Mouse (Mus musculus) hindbrain, postnatal 0 days (tissue): ENCODE measurements around the gene Chrna10. TPM values are rescaled to one million over a fixed set of nuclear protein-coding genes. Genes with fewer than 3 reads are reported as not detected.

Source experiments
- ATAC-seq: fragments of 200-750 bp; cut with Nextera tagmentation; 2 replicates; pipeline ENCODE4 v1.8.0; 2017; ENCODE audit warnings: mild to moderate bottlenecking, moderate TSS enrichment, moderate library complexity
- DNase-seq: peaks from one replicate; pipeline ENCODE4 v3.0.0-alpha.2; 2015; ENCODE audit warnings: low spot score
- H3K27ac ChIP-seq: fragments of 300-500 bp; sonication (generic); 2 replicates; pipeline ENCODE4 v1.5.1; 2014; ENCODE audit warnings: mild to moderate bottlenecking
- H3K27me3 ChIP-seq: fragments of 300-500 bp; sonication (generic); 2 replicates; pipeline ENCODE4 v1.6.1; 2014; ENCODE audit warnings: low read length, mixed read lengths; ENCODE audit not compliant: insufficient read depth
- H3K36me3 ChIP-seq: fragments of 300-500 bp; sonication (generic); 2 replicates; pipeline ENCODE4 v1.6.1; 2014; ENCODE audit warnings: low read length, mixed read lengths; ENCODE audit not compliant: insufficient read depth
- H3K4me1 ChIP-seq: fragments of 300-500 bp; sonication (generic); 2 replicates; pipeline ENCODE4 v1.6.1; 2014; ENCODE audit warnings: antibody characterized with exemption, low read length, mixed read lengths; ENCODE audit not compliant: insufficient read depth
- H3K4me2 ChIP-seq: fragments of 300-500 bp; sonication (generic); 2 replicates; pipeline ENCODE4 v1.6.1; 2014; ENCODE audit warnings: low read depth, mild to moderate bottlenecking, low read length, moderate library complexity, mixed read lengths
- H3K4me3 ChIP-seq: fragments of 300-500 bp; sonication (generic); 2 replicates; pipeline ENCODE4 v1.5.1; 2014; ENCODE audit warnings: low read length
- H3K9ac ChIP-seq: fragments of 300-500 bp; sonication (generic); replicated peaks from 2 replicates; pipeline ENCODE4 v1.6.1; 2014; ENCODE audit warnings: mild to moderate bottlenecking, low read length, moderate library complexity, mixed read lengths
- H3K9me3 ChIP-seq: fragments of 300-500 bp; sonication (generic); 2 replicates; pipeline ENCODE4 v1.6.1; 2016; ENCODE audit warnings: low read length, mixed read lengths
- CTCF ChIP-seq: IDR thresholded peaks from 2 replicates; pipeline ENCODE4 v1.5.1; 2016; ENCODE audit warnings: antibody characterized with exemption, control low read depth, low read depth
- WGBS: fragments of 180-500 bp; shearing (Covaris S2); extraction: QIAGEN DNeasy Blood & Tissue Kit; methylation state at CpG from one replicate; pipeline ENCODE4 v1.1.7; 2014; 5-methylcytosine and 5-hydroxymethylcytosine counted together
- polyA plus RNA-seq: library from polyadenylated mRNA; unstranded; fragments of >200 nt; fragmentation: Nextera tagmentation; extraction: Ambion mirVana; gene quantifications from 2 replicates; pipeline ENCODE4 v1.2.1, GENCODE M21; 2015
- total RNA-seq: library from RNA; depleted of rRNA; stranded (reverse); fragments of >200 nt; gene quantifications from 2 replicates; pipeline ENCODE4 v1.2.3, GENCODE M21; 2014

Chrna10 gene
- total and polyA plus RNA-seq, 2 experiments from 2014 or later = 0.08 TPM; not detected in 1

DNA sequence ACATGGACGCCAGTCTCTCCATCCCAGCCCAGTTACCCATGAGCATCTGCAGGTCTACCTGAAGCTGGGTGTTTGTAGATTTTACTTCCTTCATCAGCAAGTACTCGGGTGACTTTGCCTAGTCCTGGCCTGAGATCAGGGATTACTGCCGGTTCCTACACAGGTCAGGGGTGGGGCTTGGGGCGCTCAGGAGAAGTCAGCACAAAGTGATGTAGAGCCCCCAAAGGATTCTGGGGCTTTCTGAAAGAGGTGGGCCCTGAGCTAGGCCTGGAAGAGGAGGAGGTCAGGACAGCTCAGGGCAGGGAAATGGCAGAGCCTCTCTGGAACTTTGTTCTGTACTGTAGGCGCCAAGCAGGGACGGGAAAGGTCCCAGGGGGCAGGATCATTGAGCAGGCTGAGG lies 13.9 kb downstream of the Chrna10 start:
- DNase-seq (no peak), ATAC-seq (no peak)
- Histone ChIP-seq H3K36me3 (no peaks in the 10 kb centered on the region), H3K27me3 (no peaks in the 10 kb centered on the region), H3K9ac (no peak overlapping the region), H3K4me2 (no peak overlapping the region), H3K4me1 (peaks cover 7% of the 10 kb centered on the region; the same call in 1 of the 2 replicates), H3K4me3 (no peak overlapping the region), H3K27ac (no peak overlapping the region), H3K9me3 (no peaks in the 10 kb centered on the region)
- no peak for TF ChIP-seq CTCF
- 49% methylated on average over 6 of the region's 6 CpGs for WGBS

DNA sequence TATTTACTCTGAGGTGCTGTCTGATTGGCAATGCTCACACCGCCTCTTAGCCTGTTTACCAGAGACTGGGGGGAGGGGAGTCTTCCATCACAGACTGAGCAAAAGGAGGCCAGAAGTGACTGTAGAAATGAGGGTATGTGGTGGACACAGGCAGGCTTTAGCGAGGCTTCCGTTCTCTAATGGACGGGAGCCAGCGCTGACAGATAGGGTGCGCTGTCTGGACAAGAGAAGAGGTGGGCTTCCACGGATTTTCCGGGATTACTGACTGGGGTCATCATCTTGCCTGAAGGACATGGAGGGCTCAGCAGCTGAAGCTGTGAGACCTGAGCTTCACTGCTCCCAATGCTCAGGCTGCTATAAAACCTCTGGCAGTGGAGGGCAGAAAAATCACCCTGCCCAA lies 14.4 kb downstream of the Chrna10 start:
- Histone ChIP-seq H3K4me2 (no peak overlapping the region), H3K27me3 (no peaks in the 10 kb centered on the region), H3K9me3 (no peaks in the 10 kb centered on the region), H3K4me1 (peaks cover 7% of the 10 kb centered on the region; the same call in 1 of the 2 replicates), H3K9ac (no peak overlapping the region), H3K27ac (no peak overlapping the region), H3K36me3 (no peaks in the 10 kb centered on the region), H3K4me3 (no peak overlapping the region)
- WGBS = 43% methylated on average over 8 of the region's 8 CpGs
- TF ChIP-seq CTCF = peak; percentile 23; the same call in 1 of the 2 replicates
- no peak for ATAC-seq
- DNase-seq = no peak

- no peaks in the 10 kb centered on the region for H3K9me3 ChIP-seq
- no peak within 1 kb of the TSS for H3K9ac ChIP-seq
- DNase-seq = no peak
- no peaks in the 10 kb centered on the region for H3K36me3 ChIP-seq
- H3K4me2 ChIP-seq = no peak within 1 kb of the TSS
- no peaks in the 10 kb centered on the region for H3K27me3 ChIP-seq
- H3K4me1 ChIP-seq = peaks cover 7% of the 10 kb centered on the region; the same call in 1 of the 2 replicates
- no peak within 1 kb of the TSS for H3K27ac ChIP-seq
- H3K4me3 ChIP-seq = no peak within 1 kb of the TSS
- WGBS = 41% methylated on average over 5 of the region's 5 CpGs
- no peak for TF ChIP-seq CTCF
- no peak for ATAC-seq
These were observed 15.1 kb downstream of the Chrna10 start, which contains the start of gene Art1 for GRCm38 (mm10) chr7:102101487-102101886. TSS of gene Art1 (plus strand) at chr7:102101743.

DNA sequence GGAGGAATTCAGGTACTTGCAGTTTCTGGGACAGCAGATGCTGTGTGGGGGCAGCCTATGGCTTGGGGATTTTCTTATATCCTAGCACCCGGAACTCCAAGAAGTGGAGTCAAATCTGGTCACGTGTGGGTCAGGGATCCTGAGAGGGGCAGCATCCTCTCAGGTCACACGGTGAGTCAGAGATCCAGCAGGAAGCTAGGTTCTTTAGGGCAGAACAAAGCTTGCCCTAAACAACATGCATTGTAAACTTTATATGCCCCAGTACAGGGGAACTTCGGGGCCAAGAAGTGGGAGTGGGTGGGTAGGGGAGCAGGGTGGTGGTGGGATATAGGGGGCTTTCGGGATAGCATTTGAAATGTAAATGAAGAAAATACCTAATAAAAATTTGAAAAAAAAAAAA lies 15.8 kb downstream of the Chrna10 start:
- WGBS = 68% methylated on average over 5 of the region's 5 CpGs
- H3K36me3 ChIP-seq = no peaks in the 10 kb centered on the region
- DNase-seq (no peak), ATAC-seq (no peak)
- TF ChIP-seq CTCF = no peak
- no peak overlapping the region for H3K27ac ChIP-seq
- no peak overlapping the region for H3K4me3 ChIP-seq
- H3K4me1 ChIP-seq = peaks cover 7% of the 10 kb centered on the region; the same call in 1 of the 2 replicates
- H3K4me2 ChIP-seq = no peak overlapping the region
- no peaks in the 10 kb centered on the region for H3K9me3 ChIP-seq
- H3K27me3 ChIP-seq = no peaks in the 10 kb centered on the region
- no peak overlapping the region for H3K9ac ChIP-seq

- 0 out of 2 replicates have a peak, but pooled peaks have one; percentile 21 for ATAC-seq
These were observed 16.6 kb downstream of the Chrna10 start for GRCm38 (mm10) chr7:102099760-102100661.

GRCm38 (mm10) chr7:102087336-102087735 lies 29.3 kb downstream of the Chrna10 start:
- no peak overlapping the region for H3K4me3 ChIP-seq
- H3K4me1 ChIP-seq = no peaks in the 10 kb centered on the region
- WGBS = 85% methylated on average over 4 of the region's 4 CpGs
- DNase-seq (no peak), ATAC-seq (no peak)
- no peak overlapping the region for H3K27ac ChIP-seq
- no peaks in the 10 kb centered on the region for H3K27me3 ChIP-seq
- H3K9me3 ChIP-seq = no peaks in the 10 kb centered on the region
- H3K36me3 ChIP-seq = peaks cover 18% of the 10 kb centered on the region
- no peak overlapping the region for H3K9ac ChIP-seq
- no peak overlapping the region for H3K4me2 ChIP-seq
- TF ChIP-seq CTCF = no peak

More at GRCm38 (mm10) chr7:102099760-102100661, 16.6 kb downstream of the Chrna10 start:
- H3K4me1 ChIP-seq = peaks cover 7% of the 10 kb centered on the region; the same call in 1 of the 2 replicates
- no peak overlapping the region for H3K27ac ChIP-seq
- 6% methylated on average over 30 of the region's 30 CpGs for WGBS
- TF ChIP-seq CTCF = no peak
- H3K27me3 ChIP-seq = no peaks in the 10 kb centered on the region
- no peak overlapping the region for H3K4me3 ChIP-seq
- no peaks in the 10 kb centered on the region for H3K36me3 ChIP-seq
- DNase-seq = no peak
- H3K4me2 ChIP-seq = peak overlapping the region; percentile 46
- no peaks in the 10 kb centered on the region for H3K9me3 ChIP-seq
- no peak overlapping the region for H3K9ac ChIP-seq
